Mouse (Mus musculus) forebrain, embryonic 13.5 days (tissue): ENCODE measurements around the gene Sh2d1a. TPM values are rescaled to one million over a fixed set of nuclear protein-coding genes. Genes with fewer than 3 reads are reported as not detected.
A peak's percentile ranks its signal among the peaks of the same experiment; 100 is the strongest.

Source experiments
- ATAC-seq: fragments of 200-750 bp; cut with Nextera tagmentation; 2 replicates; pipeline ENCODE4 v1.8.0; 2017
- H3K27ac ChIP-seq: fragments of 300-500 bp; sonication (generic); 2 replicates; pipeline ENCODE4 v1.5.1; 2015; ENCODE audit warnings: inconsistent platforms, mild to moderate bottlenecking, moderate library complexity
- H3K27me3 ChIP-seq: fragments of 300-500 bp; sonication (generic); 2 replicates; pipeline ENCODE4 v1.6.1; 2015; ENCODE audit warnings: mild to moderate bottlenecking, inconsistent platforms
- H3K36me3 ChIP-seq: fragments of 300-500 bp; sonication (generic); 2 replicates; pipeline ENCODE4 v1.6.1; 2015; ENCODE audit warnings: mild to moderate bottlenecking, inconsistent platforms; ENCODE audit not compliant: poor library complexity, severe bottlenecking
- H3K4me1 ChIP-seq: fragments of 300-500 bp; sonication (generic); 2 replicates; pipeline ENCODE4 v1.6.1; 2015; ENCODE audit warnings: inconsistent platforms
- H3K4me2 ChIP-seq: fragments of 300-500 bp; sonication (generic); 2 replicates; pipeline ENCODE4 v1.6.1; 2015; ENCODE audit warnings: inconsistent platforms, mild to moderate bottlenecking, moderate library complexity
- H3K4me3 ChIP-seq: fragments of 300-500 bp; sonication (generic); 2 replicates; pipeline ENCODE4 v1.5.1; 2015; ENCODE audit warnings: mild to moderate bottlenecking, inconsistent platforms
- H3K9ac ChIP-seq: fragments of 300-500 bp; sonication (generic); 2 replicates; pipeline ENCODE4 v1.6.1; 2015; ENCODE audit warnings: mild to moderate bottlenecking, inconsistent platforms
- H3K9me3 ChIP-seq: fragments of 300-500 bp; sonication (generic); replicated peaks from 2 replicates; pipeline ENCODE4 v1.6.1; 2016; ENCODE audit warnings: inconsistent platforms
- WGBS: fragments of 180-500 bp; shearing (Covaris S2); methylation state at CpG from one replicate; pipeline ENCODE4 v1.1.7; 2015; 5-methylcytosine and 5-hydroxymethylcytosine counted together
- polyA plus RNA-seq: library from polyadenylated mRNA; unstranded; fragments of >200 nt; fragmentation: Nextera tagmentation; extraction: Ambion mirVana; gene quantifications from 2 replicates; pipeline ENCODE4 v1.2.1, GENCODE M21; 2015

Sh2d1a gene
- 1.9 and 2.1 TPM in 2 replicates for polyA plus RNA-seq

- H3K4me2 ChIP-seq, result no peak within 1 kb of the TSS
- no peak within 1 kb of the TSS for H3K9ac ChIP-seq
- H3K27ac ChIP-seq, result no peak within 1 kb of the TSS
- 71% methylated on average over 13 of the region's 13 CpGs for whole genome bisulfite sequencing
- no peaks in the 10 kb centered on the region for H3K9me3 ChIP-seq
- H3K4me1 ChIP-seq, result no peaks in the 10 kb centered on the region
- H3K27me3 ChIP-seq, result no peaks in the 10 kb centered on the region
- H3K4me3 ChIP-seq, result no peak within 1 kb of the TSS
- H3K36me3 ChIP-seq, result no peaks in the 10 kb centered on the region
- ATAC-seq, result no peak
Measured at GRCm38 (mm10) chrX:42502291-42503043, at the start of gene Sh2d1a. Sh2d1a (plus strand) TSS chrX:42502453.

GRCm38 (mm10) chrX:42453001-42453400, 49.3 kb upstream of the Sh2d1a start:
- no peak overlapping the region for H3K9ac ChIP-seq
- H3K9me3 ChIP-seq, result no peaks in the 10 kb centered on the region

GRCm38 (mm10) chrX:42454533-42454932, 47.7 kb upstream of the Sh2d1a start:
- H3K9ac ChIP-seq, result no peak overlapping the region
- no peak overlapping the region for H3K4me2 ChIP-seq
- WGBS, result 81% methylated on average over 7 of the region's 7 CpGs
- ATAC-seq, result no peak
- H3K27me3 ChIP-seq, result no peaks in the 10 kb centered on the region
- no peaks in the 10 kb centered on the region for H3K9me3 ChIP-seq
- H3K36me3 ChIP-seq, result no peaks in the 10 kb centered on the region
- no peak overlapping the region for H3K27ac ChIP-seq
- no peak overlapping the region for H3K4me3 ChIP-seq
- no peaks in the 10 kb centered on the region for H3K4me1 ChIP-seq

More at GRCm38 (mm10) chrX:42453001-42453400, 49.3 kb upstream of the Sh2d1a start:
- Histone ChIP-seq H3K27ac (no peak overlapping the region), H3K4me2 (no peak overlapping the region), H3K4me1 (no peaks in the 10 kb centered on the region), H3K36me3 (no peaks in the 10 kb centered on the region), H3K27me3 (no peaks in the 10 kb centered on the region), H3K4me3 (no peak overlapping the region)
- WGBS, result 91% methylated on average over 1 of the region's 1 CpGs
- no peak for ATAC-seq

GRCm38 (mm10) chrX:42489446-42489845, 12.8 kb upstream of the Sh2d1a start, which contains the start of gene Tex13c2:
Tex13c2 (plus strand) TSS chrX:42489691.
- ATAC-seq, result no peak
- 89% methylated on average over 16 of the region's 16 CpGs for WGBS
- H3K27me3 ChIP-seq, result no peaks in the 10 kb centered on the region

GRCm38 (mm10) chrX:42490336-42490735, 11.9 kb upstream of the Sh2d1a start:
- no peak for ATAC-seq
- H3K9me3 ChIP-seq, result peaks cover 6% of the 10 kb centered on the region; the same call in 1 of the 2 replicates
- no peaks in the 10 kb centered on the region for H3K4me1 ChIP-seq
- H3K4me2 ChIP-seq, result no peak overlapping the region
- no peak overlapping the region for H3K9ac ChIP-seq
- no peaks in the 10 kb centered on the region for H3K27me3 ChIP-seq
- H3K36me3 ChIP-seq, result no peaks in the 10 kb centered on the region
- no peak overlapping the region for H3K27ac ChIP-seq
- no peak overlapping the region for H3K4me3 ChIP-seq
- WGBS, result 91% methylated on average over 8 of the region's 8 CpGs

More at GRCm38 (mm10) chrX:42489446-42489845, 12.8 kb upstream of the Sh2d1a start, which contains the start of gene Tex13c2:
- Histone ChIP-seq H3K27ac (no peak within 1 kb of the TSS), H3K4me1 (no peaks in the 10 kb centered on the region), H3K4me2 (no peak within 1 kb of the TSS), H3K36me3 (no peaks in the 10 kb centered on the region), H3K9me3 (peaks cover 6% of the 10 kb centered on the region; the same call in 1 of the 2 replicates), H3K4me3 (no peak within 1 kb of the TSS), H3K9ac (no peak within 1 kb of the TSS)

- no peaks in the 10 kb centered on the region for H3K36me3 ChIP-seq
- no peaks in the 10 kb centered on the region for H3K9me3 ChIP-seq
- no peak overlapping the region for H3K4me3 ChIP-seq
- no peak for ATAC-seq
- H3K9ac ChIP-seq, result no peak overlapping the region
- H3K4me2 ChIP-seq, result no peak overlapping the region
- H3K27me3 ChIP-seq, result no peaks in the 10 kb centered on the region
- H3K4me1 ChIP-seq, result no peaks in the 10 kb centered on the region
- H3K27ac ChIP-seq, result no peak overlapping the region
Measured at GRCm38 (mm10) chrX:42500538-42500937, 1.7 kb upstream of the Sh2d1a start.

GRCm38 (mm10) chrX:42511105-42511504, 8.9 kb downstream of the Sh2d1a start:
- 69% methylated on average over 2 of the region's 2 CpGs for WGBS
- Histone ChIP-seq H3K9me3 (no peaks in the 10 kb centered on the region), H3K27me3 (no peaks in the 10 kb centered on the region), H3K27ac (no peak overlapping the region), H3K4me3 (no peak overlapping the region), H3K4me1 (no peaks in the 10 kb centered on the region), H3K36me3 (no peaks in the 10 kb centered on the region), H3K4me2 (no peak overlapping the region), H3K9ac (no peak overlapping the region)
- ATAC-seq, result no peak

GRCm38 (mm10) chrX:42512567-42512966, 10.3 kb downstream of the Sh2d1a start:
- H3K4me1 ChIP-seq, result no peaks in the 10 kb centered on the region
- H3K27me3 ChIP-seq, result no peaks in the 10 kb centered on the region
- no peaks in the 10 kb centered on the region for H3K36me3 ChIP-seq
- no peak overlapping the region for H3K4me2 ChIP-seq
- no peak overlapping the region for H3K27ac ChIP-seq
- no peak overlapping the region for H3K9ac ChIP-seq
- no peak for ATAC-seq
- H3K9me3 ChIP-seq, result no peaks in the 10 kb centered on the region
- no peak overlapping the region for H3K4me3 ChIP-seq

GRCm38 (mm10) chrX:42522868-42523267, 20.6 kb downstream of the Sh2d1a start:
- no peaks in the 10 kb centered on the region for H3K4me1 ChIP-seq
- no peaks in the 10 kb centered on the region for H3K9me3 ChIP-seq
- H3K4me2 ChIP-seq, result no peak overlapping the region
- no peak overlapping the region for H3K4me3 ChIP-seq
- WGBS, result 84% methylated on average over 2 of the region's 2 CpGs
- H3K27me3 ChIP-seq, result no peaks in the 10 kb centered on the region
- ATAC-seq, result no peak
- H3K27ac ChIP-seq, result no peak overlapping the region
- H3K9ac ChIP-seq, result no peak overlapping the region
- H3K36me3 ChIP-seq, result no peaks in the 10 kb centered on the region

- H3K36me3 ChIP-seq, result no peaks in the 10 kb centered on the region
- ATAC-seq, result 0 out of 2 replicates have a peak, but pooled peaks have one; percentile 21
- 56% methylated on average over 4 of the region's 4 CpGs for WGBS
- H3K9ac ChIP-seq, result no peak overlapping the region
- no peaks in the 10 kb centered on the region for H3K27me3 ChIP-seq
- H3K27ac ChIP-seq, result no peak overlapping the region
- 0 out of 2 replicates have a peak, but pooled peaks cover 2% of the 10 kb centered on the region for H3K4me1 ChIP-seq
- H3K9me3 ChIP-seq, result no peaks in the 10 kb centered on the region
- no peak overlapping the region for H3K4me2 ChIP-seq
- no peak overlapping the region for H3K4me3 ChIP-seq
Measured at GRCm38 (mm10) chrX:42530703-42531102, 28.4 kb downstream of the Sh2d1a start.

GRCm38 (mm10) chrX:42540030-42540755, 37.9 kb downstream of the Sh2d1a start:
- Histone ChIP-seq H3K27me3 (no peaks in the 10 kb centered on the region), H3K4me2 (peak overlapping the region; percentile 46), H3K9ac (no peak overlapping the region), H3K4me3 (peak overlapping the region; percentile 15; the same call in 1 of the 2 replicates), H3K4me1 (0 out of 2 replicates have a peak, but pooled peaks cover 4% of the 10 kb centered on the region), H3K36me3 (no peaks in the 10 kb centered on the region), H3K9me3 (no peaks in the 10 kb centered on the region), H3K27ac (peak overlapping the region; percentile 74; the same call in 1 of the 2 replicates)
- 16% methylated on average over 3 of the region's 3 CpGs for WGBS
- peak; percentile 93 for ATAC-seq

GRCm38 (mm10) chrX:42540756-42541053, 38.5 kb downstream of the Sh2d1a start:
- WGBS, result 23% methylated on average over 5 of the region's 5 CpGs
- Histone ChIP-seq H3K4me2 (peak overlapping the region; percentile 46; the same call in 1 of the 2 replicates), H3K9me3 (no peaks in the 10 kb centered on the region), H3K4me3 (peak overlapping the region; percentile 15; the same call in 1 of the 2 replicates), H3K9ac (no peak overlapping the region), H3K27ac (peak overlapping the region; percentile 74; the same call in 1 of the 2 replicates), H3K4me1 (0 out of 2 replicates have a peak, but pooled peaks cover 4% of the 10 kb centered on the region), H3K36me3 (no peaks in the 10 kb centered on the region), H3K27me3 (no peaks in the 10 kb centered on the region)
- peak; percentile 72 for ATAC-seq
